Mouse (Mus musculus) liver, embryonic 13.5 days (tissue): ENCODE results near the gene Dnajc7. TPM values are rescaled to one million over a fixed set of nuclear protein-coding genes. Genes with fewer than 3 reads are reported as not detected.
A peak's percentile ranks its signal among the peaks of the same experiment; 100 is the strongest.
"Not testable (repeated sequence)": the region's sequence is repeated elsewhere in the genome, so short reads cannot be mapped to it uniquely, and the experiment has no call there.

Experiments
- ATAC-seq: fragments of 200-750 bp; cut with Nextera tagmentation; 2 replicates; pipeline ENCODE4 v1.8.0; 2017; ENCODE audit warnings: low read depth, mild to moderate bottlenecking, moderate number of reproducible peaks, moderate library complexity
- DNase-seq: peaks from one replicate; pipeline ENCODE4 v3.0.0; 2022
- H3K27ac ChIP-seq: fragments of 300-500 bp; sonication (generic); 2 replicates; pipeline ENCODE4 v1.5.1; 2015; ENCODE audit warnings: moderate library complexity, mild to moderate bottlenecking, inconsistent platforms
- H3K27me3 ChIP-seq: fragments of 300-500 bp; sonication (generic); 2 replicates; pipeline ENCODE4 v1.6.1; 2015; ENCODE audit warnings: mild to moderate bottlenecking, inconsistent platforms
- H3K36me3 ChIP-seq: fragments of 300-500 bp; sonication (generic); 2 replicates; pipeline ENCODE4 v1.6.1; 2015; ENCODE audit warnings: mild to moderate bottlenecking, inconsistent platforms
- H3K4me1 ChIP-seq: fragments of 300-500 bp; sonication (generic); replicated peaks from 2 replicates; pipeline ENCODE4 v1.6.1; 2015; ENCODE audit warnings: inconsistent platforms
- H3K4me2 ChIP-seq: fragments of 300-500 bp; sonication (generic); 2 replicates; pipeline ENCODE4 v1.6.1; 2015; ENCODE audit warnings: inconsistent platforms, mild to moderate bottlenecking, moderate library complexity
- H3K4me3 ChIP-seq: fragments of 300-500 bp; sonication (generic); replicated peaks from 2 replicates; pipeline ENCODE4 v1.5.1; 2015; ENCODE audit warnings: mild to moderate bottlenecking, inconsistent platforms
- H3K9ac ChIP-seq: fragments of 300-500 bp; sonication (generic); 2 replicates; pipeline ENCODE4 v1.6.1; 2015; ENCODE audit warnings: mild to moderate bottlenecking, inconsistent platforms
- H3K9me3 ChIP-seq: fragments of 300-500 bp; sonication (generic); replicated peaks from 2 replicates; pipeline ENCODE4 v1.6.1; 2016; ENCODE audit warnings: inconsistent platforms
- WGBS: fragments of 180-500 bp; shearing (Covaris S2); methylation state at CpG from one replicate; pipeline ENCODE4 v1.1.7; 2015; ENCODE audit not compliant: insufficient replicate concordance; 5-methylcytosine and 5-hydroxymethylcytosine counted together
- polyA plus RNA-seq: library from polyadenylated mRNA; unstranded; fragments of >200 nt; fragmentation: Nextera tagmentation; extraction: Ambion mirVana; gene quantifications from 2 replicates; pipeline ENCODE4 v1.2.1, GENCODE M21; 2015

Dnajc7 gene
- polyA plus RNA-seq, 1 experiment from 2014 or later: 70.7 TPM

- H3K4me1 ChIP-seq: peaks cover 40% of the 10 kb centered on the region
- WGBS: 6% methylated on average over 28 of the region's 28 CpGs
- H3K9ac ChIP-seq: peak within 1 kb of the TSS; percentile 72
- H3K36me3 ChIP-seq: no peaks in the 10 kb centered on the region
- H3K27me3 ChIP-seq: no peaks in the 10 kb centered on the region
- H3K4me2 ChIP-seq: peak within 1 kb of the TSS; percentile 82
- DNase-seq: peak; percentile 82
- no peaks in the 10 kb centered on the region for H3K9me3 ChIP-seq
- ATAC-seq: peak; percentile 98
- peak within 1 kb of the TSS; percentile 73 for H3K27ac ChIP-seq
- H3K4me3 ChIP-seq: peak within 1 kb of the TSS; percentile 64
Observed at GRCm38 (mm10) chr11:100544832-100545745, 74.9 kb downstream of the Dnajc7 start, which contains the start of gene Ttc25. Gene Ttc25, plus strand, starts transcription at chr11:100545607.

- H3K4me2 ChIP-seq: no peak overlapping the region
- H3K27me3 ChIP-seq: 0 out of 2 replicates have a peak, but pooled peaks cover 3% of the 10 kb centered on the region
- no peak for ATAC-seq
- peaks cover 30% of the 10 kb centered on the region for H3K4me1 ChIP-seq
- no peak for DNase-seq
- 75% methylated on average over 2 of the region's 2 CpGs for WGBS
- H3K27ac ChIP-seq: no peak overlapping the region
- no peak overlapping the region for H3K4me3 ChIP-seq
- no peaks in the 10 kb centered on the region for H3K9me3 ChIP-seq
- no peak overlapping the region for H3K9ac ChIP-seq
- H3K36me3 ChIP-seq: no peaks in the 10 kb centered on the region
Observed at GRCm38 (mm10) chr11:100541577-100541976, 78.4 kb downstream of the Dnajc7 start.

GRCm38 (mm10) chr11:100540966-100541365 is 79.0 kb downstream of the Dnajc7 start:
- ATAC-seq (no peak), DNase-seq (no peak)
- H3K4me3 ChIP-seq: no peak overlapping the region
- H3K4me2 ChIP-seq: no peak overlapping the region
- H3K27ac ChIP-seq: no peak overlapping the region
- WGBS: 23% methylated on average over 6 of the region's 6 CpGs
- H3K4me1 ChIP-seq: peaks cover 27% of the 10 kb centered on the region
- no peaks in the 10 kb centered on the region for H3K36me3 ChIP-seq
- no peak overlapping the region for H3K9ac ChIP-seq
- no peaks in the 10 kb centered on the region for H3K9me3 ChIP-seq
- 0 out of 2 replicates have a peak, but pooled peaks cover 3% of the 10 kb centered on the region for H3K27me3 ChIP-seq

GRCm38 (mm10) chr11:100536466-100536865 is 83.5 kb downstream of the Dnajc7 start:
- H3K4me3 ChIP-seq: no peak overlapping the region
- no peak overlapping the region for H3K27ac ChIP-seq
- ATAC-seq (no peak), DNase-seq (no peak)
- peaks cover 11% of the 10 kb centered on the region for H3K4me1 ChIP-seq
- no peak overlapping the region for H3K9ac ChIP-seq
- H3K9me3 ChIP-seq: no peaks in the 10 kb centered on the region
- 0 out of 2 replicates have a peak, but pooled peaks cover 3% of the 10 kb centered on the region for H3K27me3 ChIP-seq
- H3K4me2 ChIP-seq: no peak overlapping the region
- H3K36me3 ChIP-seq: no peaks in the 10 kb centered on the region

- Histone ChIP-seq H3K9ac (no peak overlapping the region), H3K4me1 (peaks cover 8% of the 10 kb centered on the region), H3K27ac (no peak overlapping the region), H3K36me3 (no peaks in the 10 kb centered on the region), H3K4me2 (no peak overlapping the region), H3K9me3 (no peaks in the 10 kb centered on the region), H3K27me3 (0 out of 2 replicates have a peak, but pooled peaks cover 3% of the 10 kb centered on the region), H3K4me3 (no peak overlapping the region)
- ATAC-seq: no peak
- 27% methylated on average over 1 of the region's 1 CpGs for WGBS
- DNase-seq: no peak
Observed at GRCm38 (mm10) chr11:100535996-100536395, 84.0 kb downstream of the Dnajc7 start.

GRCm38 (mm10) chr11:100534821-100535220 is 85.1 kb downstream of the Dnajc7 start:
- not testable (repeated sequence) for H3K27ac ChIP-seq, H3K4me1 ChIP-seq, H3K27me3 ChIP-seq, H3K9ac ChIP-seq, H3K36me3 ChIP-seq, DNase-seq, H3K4me3 ChIP-seq, ATAC-seq, H3K9me3 ChIP-seq, H3K4me2 ChIP-seq
- WGBS: 69% methylated on average over 6 of the region's 6 CpGs

- not testable (repeated sequence) for H3K4me3 ChIP-seq, ATAC-seq
Observed at GRCm38 (mm10) chr11:100534411-100534810, 85.6 kb downstream of the Dnajc7 start.

GRCm38 (mm10) chr11:100533871-100534270 is 86.1 kb downstream of the Dnajc7 start:
- ATAC-seq (no peak), DNase-seq (no peak)
- H3K36me3 ChIP-seq: no peaks in the 10 kb centered on the region
- WGBS: 60% methylated on average over 6 of the region's 6 CpGs
- no peaks in the 10 kb centered on the region for H3K9me3 ChIP-seq
- H3K9ac ChIP-seq: no peak overlapping the region
- 0 out of 2 replicates have a peak, but pooled peaks cover 3% of the 10 kb centered on the region for H3K27me3 ChIP-seq
- H3K4me1 ChIP-seq: peaks cover 4% of the 10 kb centered on the region
- no peak overlapping the region for H3K4me3 ChIP-seq
- no peak overlapping the region for H3K27ac ChIP-seq
- H3K4me2 ChIP-seq: no peak overlapping the region

More at GRCm38 (mm10) chr11:100534411-100534810, 85.6 kb downstream of the Dnajc7 start:
- H3K27me3 ChIP-seq, H3K4me2 ChIP-seq, H3K9ac ChIP-seq, DNase-seq, H3K36me3 ChIP-seq, H3K4me1 ChIP-seq, H3K9me3 ChIP-seq, H3K27ac ChIP-seq: not testable (repeated sequence)
- 70% methylated on average over 2 of the region's 2 CpGs for WGBS

Other genes starting within 250 kb of the Dnajc7 start
- gene Jup, start 222.4 kb downstream of the Dnajc7 start, polyA plus RNA-seq: 13.2 and 15.5 TPM in 2 replicates
- gene P3h4, start 205.3 kb downstream of the Dnajc7 start, polyA plus RNA-seq: 5.8 and 6.0 TPM in 2 replicates
- gene Fkbp10, start 204.5 kb downstream of the Dnajc7 start, polyA plus RNA-seq: 11.8 and 13.1 TPM in 2 replicates
- 25.1 and 27.6 TPM in 2 replicates for gene Nt5c3b, start 178.4 kb downstream of the Dnajc7 start, polyA plus RNA-seq
- gene Klhl10, start 178.3 kb downstream of the Dnajc7 start, polyA plus RNA-seq: 0.08 and 0.24 TPM in 2 replicates
- gene Klhl11, start 147.4 kb downstream of the Dnajc7 start, polyA plus RNA-seq: 2.4 and 2.6 TPM in 2 replicates
- 86.2 and 108 TPM in 2 replicates for gene Acly, start 92.2 kb downstream of the Dnajc7 start, polyA plus RNA-seq
- gene Ttc25, start 74.6 kb downstream of the Dnajc7 start, polyA plus RNA-seq: 0.08 and 0.16 TPM in 2 replicates
- gene Cnp, start 45.3 kb downstream of the Dnajc7 start, polyA plus RNA-seq: 13.2 and 14.1 TPM in 2 replicates
- 19.9 and 20.9 TPM in 2 replicates for gene Nkiras2, start 924 bp downstream of the Dnajc7 start, polyA plus RNA-seq
- gene Zfp385c, start 72.3 kb upstream of the Dnajc7 start, polyA plus RNA-seq: not detected in 2 replicates
- gene Dhx58, start 84.1 kb upstream of the Dnajc7 start, polyA plus RNA-seq: 1.6 and 1.7 TPM in 2 replicates
- gene Kat2a, start 92.3 kb upstream of the Dnajc7 start, polyA plus RNA-seq: 20.9 and 23.8 TPM in 2 replicates
- 0.17 and 0.43 TPM in 2 replicates for gene Hspb9, start 93.7 kb upstream of the Dnajc7 start, polyA plus RNA-seq
- 18.8 and 20.5 TPM in 2 replicates for gene Rab5c, start 118.0 kb upstream of the Dnajc7 start, polyA plus RNA-seq
- gene Kcnh4, start 139.8 kb upstream of the Dnajc7 start, polyA plus RNA-seq: not detected in 2 replicates
- gene Hcrt, start 142.8 kb upstream of the Dnajc7 start, polyA plus RNA-seq: not detected in 2 replicates
- 1.4 and 2.4 TPM in 2 replicates for gene Ghdc, start 150.8 kb upstream of the Dnajc7 start, polyA plus RNA-seq
- gene Stat5b, start 230.6 kb upstream of the Dnajc7 start, polyA plus RNA-seq: 21.1 and 23.8 TPM in 2 replicates
- 11.1 and 14.6 TPM in 2 replicates for gene Stat5a, start 239.2 kb upstream of the Dnajc7 start, polyA plus RNA-seq